Mouse (Mus musculus) c-Kit-negative CD71-positive TER-119-positive erythroid progenitor cells, embryonic 14.5 days (primary cell): ENCODE measurements around the gene Olfr1326-ps1.

Source experiments
- DNase-seq: peaks from one replicate; pipeline ENCODE4 v3.0.0-alpha.2; 2013; ENCODE audit warnings: low read depth, low spot score

Olfr1326-ps1 gene

DNA sequence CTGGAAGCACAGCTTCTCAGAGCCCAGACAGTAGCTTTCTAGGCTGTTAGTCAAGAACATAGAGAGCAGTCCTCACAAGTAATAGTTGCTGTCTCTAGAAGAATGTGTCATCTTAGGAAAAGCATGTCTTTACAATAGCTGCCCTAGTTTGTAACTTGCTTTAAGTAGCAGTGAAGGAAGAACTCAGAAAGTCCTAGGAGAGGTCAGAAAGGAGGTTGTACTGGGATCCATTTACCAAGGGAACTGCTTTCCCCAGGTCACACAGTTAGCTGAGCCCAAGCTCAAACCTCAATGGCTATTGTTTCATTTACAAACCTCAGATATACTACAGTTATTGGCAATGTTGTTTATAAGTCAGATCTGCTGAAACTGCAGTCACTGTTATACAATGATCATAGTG lies at the start of gene Olfr1326-ps1:
Gene Olfr1326-ps1 (minus strand): TSS at position 101 of the 400 bp plus-strand sequence.
- no peak for DNase-seq

DNA sequence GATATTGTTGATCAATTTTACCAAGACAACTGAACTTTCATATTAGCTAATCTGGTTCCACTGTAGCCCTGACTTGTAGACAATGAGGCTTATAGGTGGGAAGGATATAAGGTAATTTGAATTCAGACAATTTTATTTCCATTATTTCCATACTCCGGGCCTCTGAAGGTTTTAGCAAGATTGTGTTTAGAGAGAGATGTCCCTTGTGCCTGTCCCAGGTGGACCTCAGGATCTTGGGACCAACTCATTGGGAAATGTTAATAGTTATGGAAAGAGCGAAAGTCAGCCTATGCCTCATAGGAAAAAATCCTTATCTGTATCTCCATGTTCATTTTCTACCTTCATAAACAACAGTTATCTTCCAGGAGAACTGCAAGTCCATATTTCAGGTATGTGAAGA lies 17.7 kb upstream of the Olfr1326-ps1 start, which contains the start of gene Olfr1325:
Gene Olfr1325 (plus strand): TSS at position 301 of the 400 bp plus-strand sequence.
- DNase-seq: no peak
